Mouse (Mus musculus): ENCODE measurements at regions not wholly inside any gene's neighbourhood (a gene's known extent, or its start where the extent isn't known, plus 50 kb on each side); places are given as distances from the start of the nearest gene placed in this dataset.

- no peak for DNase-seq (ENCODE audit: low spot score)
- Histone ChIP-seq H3K4me2 (ENCODE audit: low read length) (no peak overlapping the region), H3K36me3 (ENCODE audit: control insufficient read depth, insufficient read depth, low read length) (no peaks in the 10 kb centered on the region), H3K4me1 (replicated peaks; ENCODE audit: control insufficient read depth, insufficient read depth, low read length) (peaks cover 4% of the 10 kb centered on the region; the same call in 1 of the 2 replicates), H3K4me3 (ENCODE audit: low read depth, low read length) (no peak overlapping the region), H3K9ac (ENCODE audit: low read length) (no peak overlapping the region), H3K27ac (ENCODE audit: low read depth) (no peak overlapping the region), H3K27me3 (replicated peaks; ENCODE audit: control insufficient read depth, insufficient read depth, low read length) (no peaks in the 10 kb centered on the region), H3K9me3 (ENCODE audit: control insufficient read depth, low read length) (no peaks in the 10 kb centered on the region)
- ATAC-seq (replicated peaks; ENCODE audit: low FRiP score, low TSS enrichment, low read depth) = no peak
- WGBS = 94% methylated on average over 3 of the region's 3 CpGs
Measured at GRCm38 (mm10) chr8:115410191-115410590, 297.4 kb downstream of the Maf start.

GRCm38 (mm10) chr8:115407535-115407934, 300.1 kb downstream of the Maf start:
- Histone ChIP-seq H3K27me3 (replicated peaks; ENCODE audit: control insufficient read depth, insufficient read depth, low read length) (no peaks in the 10 kb centered on the region), H3K27ac (ENCODE audit: low read depth) (no peak overlapping the region), H3K4me1 (replicated peaks; ENCODE audit: control insufficient read depth, insufficient read depth, low read length) (no peaks in the 10 kb centered on the region), H3K9me3 (ENCODE audit: control insufficient read depth, low read length) (no peaks in the 10 kb centered on the region), H3K4me2 (ENCODE audit: low read length) (no peak overlapping the region), H3K36me3 (ENCODE audit: control insufficient read depth, insufficient read depth, low read length) (no peaks in the 10 kb centered on the region), H3K9ac (ENCODE audit: low read length) (no peak overlapping the region), H3K4me3 (ENCODE audit: low read depth, low read length) (no peak overlapping the region)
- 93% methylated on average over 4 of the region's 4 CpGs for WGBS
- no peak for ATAC-seq (replicated peaks; ENCODE audit: low FRiP score, low TSS enrichment, low read depth)
- DNase-seq (ENCODE audit: low spot score) = no peak

DNA sequence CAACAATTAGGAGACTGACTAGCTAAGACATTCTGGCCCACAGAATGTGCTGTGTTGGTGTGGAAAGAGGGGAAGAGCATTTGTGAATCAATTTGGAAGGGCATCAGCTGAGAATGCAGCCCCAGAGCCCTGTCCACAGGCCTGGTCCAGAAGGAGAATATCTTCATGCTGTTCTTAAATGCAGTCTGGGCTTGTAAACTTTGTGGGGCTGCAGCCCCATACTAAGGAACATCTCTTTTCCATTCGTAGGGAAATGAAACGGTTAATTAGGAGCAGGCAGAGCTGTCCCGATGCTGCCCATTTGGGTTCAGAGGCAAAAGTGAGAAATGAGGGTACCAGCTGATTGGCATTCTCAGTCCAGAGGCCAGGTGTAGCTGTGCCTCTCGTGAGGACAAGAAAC, 304.0 kb downstream of the Maf start:
- H3K4me3 ChIP-seq (ENCODE audit: low read depth, low read length) = no peak overlapping the region
- 75% methylated on average over 4 of the region's 4 CpGs for WGBS
- ATAC-seq (replicated peaks; ENCODE audit: low FRiP score, low TSS enrichment, low read depth) = no peak
- no peak overlapping the region for H3K27ac ChIP-seq (ENCODE audit: low read depth)
- no peaks in the 10 kb centered on the region for H3K9me3 ChIP-seq (ENCODE audit: control insufficient read depth, low read length)
- no peaks in the 10 kb centered on the region for H3K27me3 ChIP-seq (replicated peaks; ENCODE audit: control insufficient read depth, insufficient read depth, low read length)
- DNase-seq (ENCODE audit: low spot score) = no peak
- H3K4me1 ChIP-seq (replicated peaks; ENCODE audit: control insufficient read depth, insufficient read depth, low read length) = no peaks in the 10 kb centered on the region
- H3K4me2 ChIP-seq (ENCODE audit: low read length) = no peak overlapping the region
- H3K36me3 ChIP-seq (ENCODE audit: control insufficient read depth, insufficient read depth, low read length) = no peaks in the 10 kb centered on the region
- no peak overlapping the region for H3K9ac ChIP-seq (ENCODE audit: low read length)

DNA sequence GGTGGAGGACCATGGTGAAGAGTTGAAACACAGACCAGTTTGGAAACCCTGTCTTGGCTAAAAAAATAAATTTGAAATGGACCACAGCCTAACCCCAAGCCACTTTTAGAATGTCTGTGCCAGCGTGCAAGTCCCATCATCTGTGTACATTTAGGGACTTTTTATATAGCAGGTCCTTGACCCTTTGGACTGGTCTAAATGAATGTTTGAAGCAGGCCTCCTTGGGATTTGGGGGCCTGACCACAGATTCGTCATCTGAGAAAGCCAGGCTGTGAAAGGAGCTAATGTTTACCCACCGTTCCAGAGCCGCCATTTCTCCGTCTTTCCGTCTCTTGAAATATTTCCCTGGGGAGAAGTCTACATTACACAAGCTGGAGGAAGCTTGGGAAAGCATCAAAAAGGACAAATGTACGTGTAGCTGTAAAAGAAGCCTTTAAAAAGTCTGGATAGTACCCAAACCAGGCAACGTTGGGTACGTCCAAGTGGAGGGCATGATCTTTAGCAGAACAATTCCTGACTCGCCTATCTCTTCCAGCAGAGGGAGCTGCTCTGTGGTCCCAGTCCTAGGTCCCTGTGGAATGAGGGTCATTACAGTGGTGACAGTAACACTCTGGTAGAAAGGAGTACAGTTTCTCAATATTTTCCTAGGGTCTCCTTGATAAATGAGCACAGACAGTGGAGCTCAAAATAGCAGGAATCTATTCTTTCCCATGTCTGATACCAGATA, 305.0 kb downstream of the Maf start:
- H3K36me3 ChIP-seq (ENCODE audit: control insufficient read depth, insufficient read depth, low read length) = no peaks in the 10 kb centered on the region
- no peak overlapping the region for H3K27ac ChIP-seq (ENCODE audit: low read depth)
- H3K4me3 ChIP-seq (ENCODE audit: low read depth, low read length) = no peak overlapping the region
- no peaks in the 10 kb centered on the region for H3K4me1 ChIP-seq (replicated peaks; ENCODE audit: control insufficient read depth, insufficient read depth, low read length)
- no peaks in the 10 kb centered on the region for H3K27me3 ChIP-seq (replicated peaks; ENCODE audit: control insufficient read depth, insufficient read depth, low read length)
- no peak overlapping the region for H3K4me2 ChIP-seq (ENCODE audit: low read length)
- H3K9ac ChIP-seq (ENCODE audit: low read length) = no peak overlapping the region
- no peaks in the 10 kb centered on the region for H3K9me3 ChIP-seq (ENCODE audit: control insufficient read depth, low read length)
- ATAC-seq (replicated peaks; ENCODE audit: low FRiP score, low TSS enrichment, low read depth) (no peak), DNase-seq (ENCODE audit: low spot score) (no peak)
- 47% methylated on average over 10 of the region's 10 CpGs for WGBS

Measured in intestine, embryonic 14.5 days (tissue).